Mouse (Mus musculus) brain, embryonic 14.5 days (tissue): ENCODE data around the gene Tob2.

Experiments used
- CTCF ChIP-seq: fragments of 200-500 bp; IDR thresholded peaks from 2 replicates; pipeline ENCODE4 v1.5.1; 2012; ENCODE audit warnings: inconsistent platforms, mild to moderate bottlenecking, moderate library complexity, borderline replicate concordance; ENCODE audit not compliant: insufficient read depth, insufficient read length; ENCODE audit errors: extremely low read depth
- POLR2A ChIP-seq: fragments of 200-500 bp; IDR thresholded peaks from 2 replicates; pipeline ENCODE4 v1.6.1; 2012; ENCODE audit warnings: mild to moderate bottlenecking, inconsistent platforms, borderline replicate concordance; ENCODE audit not compliant: poor library complexity, insufficient read depth, insufficient read length, severe bottlenecking; ENCODE audit errors: extremely low read depth

DNA sequence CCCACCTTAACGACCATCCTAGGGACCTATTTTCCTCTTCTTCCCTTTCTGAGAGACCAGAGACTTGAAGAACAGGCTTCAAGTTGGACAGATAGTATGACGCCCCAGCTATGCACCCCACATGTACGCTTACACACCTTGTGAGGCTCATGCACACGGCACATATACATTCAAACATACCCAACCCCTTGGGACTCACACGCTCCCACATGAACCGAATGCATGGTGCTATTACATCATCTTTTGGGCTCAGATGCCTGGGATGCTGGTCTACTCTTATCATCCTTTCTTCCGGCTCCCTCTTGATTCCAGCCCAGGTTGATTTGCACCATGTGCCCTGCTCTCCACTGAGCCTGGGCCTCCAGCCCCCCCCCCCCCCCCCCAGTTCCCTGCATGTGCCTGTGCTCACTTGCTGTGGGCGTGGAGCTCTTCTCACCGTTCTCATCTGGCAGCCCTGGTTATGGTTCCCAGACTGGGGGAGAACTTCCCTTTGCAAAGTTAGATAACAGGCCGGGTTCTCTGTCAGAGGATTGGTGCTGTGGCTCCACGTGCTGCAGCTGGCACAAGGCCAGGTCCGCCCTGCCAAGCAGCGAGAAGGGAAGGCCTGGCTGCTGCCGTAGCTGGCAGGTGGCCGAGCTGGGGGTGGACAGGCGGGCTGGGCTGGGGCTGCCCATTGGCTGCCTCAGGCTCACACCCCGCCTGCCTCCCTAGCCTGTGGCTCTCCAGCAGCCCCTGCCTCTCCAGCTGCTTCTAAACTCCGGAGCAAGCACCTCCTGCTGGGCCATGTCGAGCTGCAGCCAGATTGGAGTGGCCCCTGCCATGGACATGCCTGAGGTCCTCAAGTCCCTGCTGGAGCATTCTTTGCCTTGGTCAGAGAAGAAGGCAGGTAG is 56.4 kb downstream of the Tob2 start, which contains the start of gene Tef:
- TF ChIP-seq CTCF (no peak), POLR2A (no peak)
